Mouse (Mus musculus): ENCODE results near the gene Gm266. TPM values are rescaled to one million over a fixed set of nuclear protein-coding genes. Genes with fewer than 3 reads are reported as not detected.
A peak's percentile ranks its signal among the peaks of the same experiment; 100 is the strongest.

The Gm266 gene
- total RNA-seq, 2 experiments from 2014 or later = 5.2 to 6.1 TPM

DNA sequence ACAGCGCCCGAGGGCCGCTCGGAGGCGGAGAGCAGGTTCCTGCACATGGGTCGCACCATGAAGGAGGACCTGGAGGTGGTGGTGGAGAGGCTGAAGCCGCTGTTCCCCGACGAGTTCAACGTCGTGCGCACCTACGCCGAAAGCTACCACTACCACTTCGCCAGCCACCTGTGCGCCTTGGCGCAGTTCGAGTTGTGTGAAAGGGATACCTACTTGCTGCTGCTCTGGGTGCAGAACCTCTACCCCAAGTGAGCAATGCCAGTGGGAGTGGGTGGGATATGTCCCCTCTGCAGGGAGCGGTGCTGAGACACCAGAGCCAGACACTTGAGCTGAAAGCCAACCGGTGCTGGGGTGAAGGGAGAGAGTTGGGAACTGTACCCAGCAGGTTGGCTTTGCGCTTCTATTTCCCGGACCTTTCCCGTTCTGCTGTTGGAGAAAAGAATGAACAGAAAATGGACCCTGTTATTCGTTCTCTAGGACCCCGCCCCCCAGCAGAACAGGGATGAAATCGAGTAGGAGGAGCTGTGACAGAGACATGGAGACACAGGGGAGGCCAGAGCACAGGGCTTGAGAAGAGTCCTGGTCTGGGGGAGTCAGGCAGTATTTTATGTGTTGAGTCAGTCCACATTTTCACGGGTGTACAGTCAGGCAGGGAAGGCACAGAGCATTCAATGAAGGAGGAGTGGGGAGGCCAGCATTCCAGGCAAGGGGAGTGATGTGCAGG lies 39.6 kb downstream of the Gm266 start:
- DNase-seq (ENCODE audit: low spot score in 2 of 2) = no peak
- H3K4me3 ChIP-seq = no peak overlapping the region; the same call in 1 of the 2 replicates

GRCm38 (mm10) chr12:111445161-111445889 lies 40.3 kb downstream of the Gm266 start:
- no peak for TF ChIP-seq CTCF (conservative IDR thresholded peaks at IDR 0.05)
- Histone ChIP-seq H3K4me3 (no peak overlapping the region; the same call in 1 of the 2 replicates), H3K27ac (no peak overlapping the region)
- no peak for DNase-seq (ENCODE audit: low spot score in 2 of 2)

More for the DNA sequence above, 39.6 kb downstream of the Gm266 start:
- H3K27ac ChIP-seq = no peak overlapping the region
- TF ChIP-seq CTCF (conservative IDR thresholded peaks at IDR 0.05) = no peak

DNA sequence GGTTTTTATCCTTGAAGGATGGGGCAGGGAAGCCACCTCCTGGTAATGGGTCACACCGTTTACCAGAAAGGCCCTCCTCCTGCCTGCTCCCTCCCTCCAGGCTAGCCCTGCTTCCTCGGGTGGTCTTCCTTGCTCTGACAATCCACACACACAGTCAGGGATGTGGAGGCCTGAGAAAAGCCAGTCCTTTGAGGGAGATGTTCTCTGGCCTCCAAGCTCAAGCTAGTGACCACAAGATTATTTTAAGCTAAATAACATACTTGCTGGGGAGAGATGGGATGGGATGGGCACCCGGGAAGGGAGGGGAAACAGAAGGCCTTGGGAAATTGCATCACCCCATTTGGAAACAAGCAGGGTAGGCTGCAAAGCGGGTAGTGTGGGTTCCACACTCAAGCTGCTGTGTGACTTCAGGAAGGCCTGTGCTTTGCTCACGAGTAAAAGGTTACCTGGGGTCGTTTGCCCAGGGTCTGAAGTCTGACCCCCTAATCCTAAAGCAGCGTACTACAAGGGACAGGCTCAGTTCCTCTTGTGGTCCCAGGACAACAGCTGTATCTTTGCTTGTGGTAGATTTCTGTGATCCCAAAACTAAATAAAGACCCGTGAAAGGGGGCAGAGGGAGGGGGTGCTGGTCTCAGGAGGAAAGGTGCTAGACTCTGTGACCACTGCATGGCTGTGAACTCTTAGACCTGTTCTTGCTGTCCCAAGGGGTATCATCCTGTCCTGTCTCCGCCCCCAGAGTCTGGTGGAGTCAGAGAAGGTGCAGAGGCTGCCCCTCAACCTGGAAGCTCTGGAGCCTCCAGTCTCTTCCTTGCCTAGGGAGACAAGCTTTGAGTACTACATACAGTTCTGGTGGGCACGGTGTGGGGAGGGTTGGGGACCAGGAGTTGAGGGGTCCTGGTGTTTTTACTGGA lies 41.4 kb downstream of the Gm266 start:
- no peak for TF ChIP-seq CTCF (conservative IDR thresholded peaks at IDR 0.05)
- Histone ChIP-seq H3K27ac (no peak overlapping the region), H3K4me3 (no peak overlapping the region)
- DNase-seq (ENCODE audit: low spot score in 2 of 2) = no peak

DNA sequence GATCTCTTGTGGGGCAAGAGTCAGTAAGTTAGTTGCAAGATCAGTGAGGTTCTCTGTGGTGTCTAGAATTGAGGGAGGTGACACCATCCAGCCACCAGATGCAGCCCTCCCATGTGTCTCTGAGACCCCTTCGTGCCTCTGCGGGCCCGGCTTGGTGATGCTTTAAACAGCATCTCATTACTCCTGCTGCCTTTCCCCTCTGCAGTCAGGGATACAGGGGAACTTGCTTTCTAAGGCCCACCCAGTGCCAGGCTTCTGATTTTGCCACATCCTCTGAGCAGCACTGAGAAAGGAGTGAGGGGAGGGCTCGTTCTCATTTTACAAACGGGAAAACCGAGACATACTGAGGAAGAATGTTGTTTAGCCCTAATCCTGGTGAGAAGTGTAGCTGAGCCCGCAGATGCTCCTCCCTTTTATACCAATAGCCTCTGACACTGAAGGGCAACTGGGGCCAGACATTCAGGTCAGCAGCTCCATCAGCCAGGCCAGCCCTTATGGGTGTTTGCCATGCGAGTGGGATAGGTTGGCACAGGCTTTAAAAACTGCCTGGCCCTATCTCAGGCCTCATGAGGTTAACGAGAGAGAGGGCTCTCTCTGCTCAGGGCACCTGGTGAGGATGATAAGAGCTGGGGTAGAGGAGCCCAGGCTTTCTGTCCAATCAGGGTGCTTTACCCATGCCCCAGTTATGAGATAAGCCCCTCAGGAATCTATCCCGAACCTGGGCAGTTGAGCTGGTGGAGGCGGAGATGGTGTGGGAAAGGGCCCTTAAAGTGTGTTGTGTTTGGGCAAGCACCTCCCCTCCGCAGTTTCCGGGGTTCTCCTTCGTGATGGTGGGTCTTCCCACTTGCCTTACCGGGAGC lies 42.4 kb downstream of the Gm266 start:
- Histone ChIP-seq H3K4me3 (no peak overlapping the region; the same call in 1 of the 2 replicates), H3K27ac (no peak overlapping the region)
- no peak for TF ChIP-seq CTCF (conservative IDR thresholded peaks at IDR 0.05)
- DNase-seq (ENCODE audit: low spot score in 2 of 2) = no peak

DNA sequence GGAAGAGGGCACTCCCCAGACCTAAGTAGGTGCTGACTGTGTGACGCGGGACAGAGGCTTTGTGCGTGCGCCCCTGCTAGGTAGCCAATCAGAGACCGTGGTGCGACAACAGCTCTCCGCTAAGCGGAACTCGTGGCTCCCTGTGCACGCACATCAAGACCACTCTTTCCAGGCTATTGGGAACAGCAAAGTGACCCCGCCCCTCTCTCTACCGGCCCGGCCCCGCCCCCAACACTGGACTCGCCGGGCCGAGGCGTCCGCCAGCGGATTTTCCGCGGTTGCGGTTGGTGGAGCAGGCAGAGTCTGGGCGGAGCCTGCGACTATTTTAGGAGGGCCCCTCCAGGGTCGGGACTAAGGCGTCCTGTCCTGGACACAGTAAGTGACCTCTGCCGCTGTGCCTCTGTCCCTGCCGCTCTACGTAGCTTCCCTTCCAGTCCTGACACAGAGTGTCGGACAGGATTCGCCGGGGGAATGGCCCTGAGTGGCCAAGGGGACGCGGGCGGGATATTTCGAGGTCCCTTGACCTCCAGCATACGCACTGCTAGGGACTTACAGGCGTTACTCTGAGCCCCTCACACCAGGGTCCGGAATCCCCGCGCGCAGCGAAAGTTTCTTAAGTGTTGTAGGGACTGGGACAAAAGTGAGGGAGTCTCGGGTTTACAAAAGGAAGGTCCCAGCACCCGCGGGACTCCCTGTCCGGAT lies 43.2 kb downstream of the Gm266 start, which contains the start of gene Tnfaip2:
TSS of gene Tnfaip2 (plus strand) at position 161 of the 702 bp plus-strand sequence.
- Histone ChIP-seq H3K4me3 (peak within 1 kb of the TSS; percentile 40), H3K27ac (no peak within 1 kb of the TSS)
- TF ChIP-seq CTCF (conservative IDR thresholded peaks at IDR 0.05) = no peak
- DNase-seq (ENCODE audit: low spot score in 2 of 2) = no peak

- no peak for DNase-seq (ENCODE audit: low spot score in 2 of 2)
- Histone ChIP-seq H3K4me3 (no peak overlapping the region), H3K27ac (no peak overlapping the region)
- TF ChIP-seq CTCF (conservative IDR thresholded peaks at IDR 0.05) = no peak
These were observed 44.1 kb downstream of the Gm266 start for GRCm38 (mm10) chr12:111441523-111441922.

- no peak overlapping the region for H3K4me3 ChIP-seq
- no peak for DNase-seq (ENCODE audit: low spot score in 2 of 2)
- H3K27ac ChIP-seq = no peak overlapping the region
- TF ChIP-seq CTCF (conservative IDR thresholded peaks at IDR 0.05) = no peak
These were observed 44.8 kb downstream of the Gm266 start for GRCm38 (mm10) chr12:111440701-111441373.

GRCm38 (mm10) chr12:111438850-111439249 lies 46.8 kb downstream of the Gm266 start:
- no peak for TF ChIP-seq CTCF (conservative IDR thresholded peaks at IDR 0.05)
- Histone ChIP-seq H3K4me3 (no peak overlapping the region), H3K27ac (no peak overlapping the region)
- DNase-seq (ENCODE audit: low spot score in 2 of 2) = no peak

DNA sequence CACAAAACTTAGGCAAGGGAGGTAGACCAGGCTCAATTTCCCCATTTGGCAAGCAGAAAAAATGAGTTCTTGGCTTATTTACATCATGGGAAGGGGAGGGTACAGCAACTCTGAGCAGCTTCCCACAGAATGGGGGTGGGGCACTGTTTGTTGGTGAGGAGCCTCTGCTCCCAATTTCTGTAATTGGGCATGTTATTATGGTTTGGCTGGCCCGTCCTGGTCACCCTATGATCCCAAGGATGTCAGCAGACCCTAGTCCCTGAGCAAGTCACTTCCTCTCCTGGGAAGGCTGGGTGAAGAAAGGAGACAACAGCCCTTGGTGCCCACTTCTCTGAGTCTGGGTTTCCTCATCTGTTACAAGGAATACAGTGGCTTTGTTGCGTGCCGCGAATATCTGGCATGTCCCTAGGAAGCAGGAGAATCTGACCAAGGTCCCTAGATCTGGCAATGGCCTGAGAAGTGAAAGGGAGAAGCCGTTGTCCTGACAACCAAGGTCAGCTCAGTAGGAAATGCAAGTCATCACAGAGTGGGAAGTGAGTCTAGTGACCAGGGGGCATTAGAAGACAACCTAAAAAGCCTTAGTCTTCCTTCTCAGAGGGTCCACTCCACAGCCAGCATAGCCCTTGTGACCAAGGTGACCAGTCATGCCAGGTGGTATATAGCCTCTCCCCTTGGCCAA lies 48.3 kb downstream of the Gm266 start:
- no peak for DNase-seq (ENCODE audit: low spot score in 2 of 2)
- no peak overlapping the region for H3K27ac ChIP-seq
- H3K4me3 ChIP-seq = no peak overlapping the region
- TF ChIP-seq CTCF (conservative IDR thresholded peaks at IDR 0.05) = no peak

DNA sequence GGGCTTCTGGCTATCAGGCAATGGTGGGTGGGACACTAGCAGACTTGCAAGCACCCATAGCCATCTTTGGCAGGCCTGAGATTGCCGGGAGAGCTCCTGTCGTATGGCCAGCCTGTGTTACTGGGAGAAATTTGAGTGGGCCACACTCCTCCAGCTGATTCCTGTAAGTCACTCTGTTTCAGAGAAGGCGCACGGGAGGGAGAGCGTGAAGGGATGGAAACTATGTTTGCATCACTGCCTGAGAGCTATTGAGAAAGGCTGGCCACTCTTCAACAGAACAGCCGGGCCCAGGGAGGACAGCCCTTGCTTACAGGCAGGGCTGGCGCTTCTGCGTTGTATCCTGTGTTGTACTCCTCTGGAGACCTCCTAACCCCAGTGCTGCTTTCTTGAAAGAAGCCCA lies 49.0 kb downstream of the Gm266 start:
- H3K4me3 ChIP-seq = no peak overlapping the region
- no peak for TF ChIP-seq CTCF (conservative IDR thresholded peaks at IDR 0.05)
- no peak for DNase-seq (ENCODE audit: low spot score in 2 of 2)
- no peak overlapping the region for H3K27ac ChIP-seq
